Mouse (Mus musculus) T-helper 2 cell (primary cell): Measurements from ENCODE around the gene Unc13a.
"Not testable (repeated sequence)": the region's sequence is repeated elsewhere in the genome, so short reads cannot be mapped to it uniquely, and the experiment has no call there.

Experiments
- in situ Hi-C: fragments of 300-600 bp; cut with MboI, MseI; formaldehyde crosslinking; loops from one replicate; pipeline ENCODE4 v1.15.1; 2025; ENCODE audit warnings: high pct_unique_total_duplicates

Unc13a gene

DNA sequence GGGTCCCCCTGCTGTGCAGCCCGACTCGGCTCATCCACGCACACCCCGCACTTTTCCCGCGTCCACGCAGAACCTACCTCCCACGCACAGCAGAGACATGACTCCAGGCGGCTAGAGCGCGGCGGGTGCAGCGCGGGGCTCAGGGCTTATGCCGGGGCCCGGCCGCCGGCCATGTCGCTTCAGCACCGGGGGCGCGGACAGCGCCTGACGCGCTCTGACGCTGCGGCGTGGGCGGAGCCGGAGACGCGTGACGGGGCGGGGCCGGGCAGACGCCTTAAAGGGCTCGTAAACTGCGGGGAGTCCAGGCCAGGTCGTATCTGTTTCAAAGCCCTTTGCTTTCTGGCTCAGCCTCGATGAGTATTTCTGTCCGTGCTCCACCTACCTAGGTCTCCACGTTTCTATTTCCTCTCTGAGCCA lies at the start of gene Unc13a:
Gene Unc13a (minus strand): TSS at position 209 of the 417 bp plus-strand sequence.
- in situ Hi-C loops = loop anchor here (25.0 kb wide), 2 partner anchors 784 to 1159 kb away; partner anchors contain the start of genes Rex1bd, Rpl18a, Slc5a5 and Uba52

DNA sequence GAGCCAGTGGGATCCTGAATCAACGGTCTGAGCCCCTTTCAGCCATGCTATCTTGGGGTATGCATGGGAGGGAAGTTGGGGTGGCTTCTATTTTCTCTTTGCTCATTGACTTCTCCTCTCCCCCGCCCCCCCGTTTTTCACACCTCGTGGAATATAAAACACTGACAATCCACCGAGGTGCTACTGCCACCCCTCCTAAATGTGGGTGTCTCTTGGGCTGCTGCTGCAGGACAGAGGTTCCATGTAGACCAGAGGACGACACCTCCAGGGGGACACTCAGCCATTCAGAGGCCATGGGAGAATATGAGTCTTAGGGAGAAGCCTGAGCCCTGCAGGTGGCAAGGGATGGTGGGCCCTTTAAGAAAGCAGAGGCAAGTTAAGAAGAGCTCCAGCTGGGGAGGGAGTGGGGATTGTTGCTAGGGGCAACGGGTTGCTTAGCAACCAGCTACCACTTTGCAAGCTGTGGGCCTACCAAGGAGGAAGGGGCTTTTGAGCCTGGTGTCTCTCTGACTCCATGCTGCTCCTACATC lies 48.4 kb upstream of the Unc13a start:
- in situ Hi-C loops = loop anchor here (5.0 kb wide), 1 partner anchor 103 kb away; no protein-coding TSS in a partner anchor

DNA sequence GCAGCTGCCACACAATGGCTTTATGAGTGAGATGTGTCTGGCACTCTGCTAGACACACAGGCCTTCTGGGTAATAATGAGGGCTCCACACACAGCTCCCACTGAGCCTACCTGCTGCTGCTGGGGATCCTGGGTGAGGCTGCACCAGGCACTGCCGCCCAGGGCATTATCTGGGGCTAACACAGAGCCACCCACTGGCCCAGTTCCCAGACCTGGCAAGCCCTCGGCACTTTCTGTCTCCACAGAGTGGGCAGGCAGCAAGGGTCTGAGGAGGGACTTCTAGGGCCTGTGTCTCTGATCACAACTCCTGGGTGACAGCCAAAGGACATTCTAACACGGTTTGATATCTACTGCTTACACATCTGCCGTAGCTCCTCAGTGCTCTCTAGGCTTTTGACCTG lies 47.7 kb upstream of the Unc13a start:
- in situ Hi-C loops = loop anchor here (5.0 kb wide), 1 partner anchor 102 kb away; no protein-coding TSS in a partner anchor

DNA sequence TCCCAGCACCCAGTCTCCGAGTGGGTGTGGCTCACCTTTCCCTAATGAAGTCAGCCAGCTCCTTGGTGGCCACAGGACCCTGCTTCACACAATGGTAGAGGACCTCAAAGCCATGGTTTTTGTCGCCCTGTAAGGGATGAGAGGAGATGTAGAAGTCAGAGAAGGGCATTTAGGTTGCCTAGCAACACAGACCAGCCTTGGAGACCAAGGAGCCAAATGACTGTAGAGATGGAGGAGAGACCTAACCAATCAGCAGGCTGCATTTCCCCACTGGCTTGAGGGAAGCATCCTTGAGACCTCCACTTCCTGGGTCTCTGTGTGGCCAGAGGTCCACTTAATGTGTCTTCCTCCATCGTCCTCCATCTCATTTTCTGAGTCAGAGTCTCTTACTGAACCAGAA lies 46.7 kb upstream of the Unc13a start:
- in situ Hi-C loops = loop anchor here (5.0 kb wide), 1 partner anchor 101 kb away; no protein-coding TSS in a partner anchor

DNA sequence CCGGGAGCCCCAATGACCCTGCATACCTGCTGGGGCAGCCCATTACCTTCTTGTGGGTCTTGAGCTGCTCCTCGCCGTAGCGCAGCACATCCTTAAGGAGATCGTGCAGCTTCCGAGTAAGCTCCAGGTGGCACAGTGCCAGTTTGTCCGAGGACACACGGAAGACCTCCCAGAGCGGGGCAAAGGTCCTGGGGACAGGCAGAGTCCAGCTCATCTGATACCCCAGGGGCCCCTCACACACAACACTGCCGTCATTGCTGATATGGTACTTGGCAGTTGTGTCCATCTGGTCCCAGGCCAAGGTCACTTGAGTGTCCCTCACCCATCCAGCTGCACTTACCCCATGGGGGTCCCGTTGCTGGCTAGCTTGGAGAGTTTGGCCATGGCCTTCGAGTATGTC lies 45.5 kb upstream of the Unc13a start:
- in situ Hi-C loops = loop anchor here (5.0 kb wide), 1 partner anchor 100 kb away; no protein-coding TSS in a partner anchor

DNA sequence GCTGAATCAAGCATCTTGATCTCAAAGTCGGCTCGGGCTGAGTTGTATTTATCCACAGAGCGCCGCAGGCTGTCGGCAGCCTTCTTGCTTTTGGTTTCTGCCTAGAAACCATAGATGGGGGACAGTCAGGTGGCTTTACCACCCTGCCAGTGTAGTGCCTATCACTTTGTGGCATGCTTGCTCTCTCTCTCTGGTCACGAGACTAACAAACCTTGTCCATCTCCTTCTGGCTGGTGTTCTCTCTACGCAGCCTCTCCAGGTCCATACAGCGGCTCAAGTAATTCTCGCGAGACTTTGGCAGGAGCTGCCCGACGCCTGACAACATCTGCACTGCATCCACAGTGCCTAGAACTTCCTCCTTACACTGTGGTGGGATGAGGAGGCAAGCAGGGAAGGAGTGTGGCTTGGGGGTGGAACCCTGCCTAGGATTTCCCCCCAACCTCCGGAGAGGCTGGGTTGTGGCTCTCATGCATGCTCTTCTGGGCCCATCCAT lies 45.0 kb upstream of the Unc13a start:
- in situ Hi-C loops = loop anchor here (5.0 kb wide), 1 partner anchor 99 kb away; no protein-coding TSS in a partner anchor

DNA sequence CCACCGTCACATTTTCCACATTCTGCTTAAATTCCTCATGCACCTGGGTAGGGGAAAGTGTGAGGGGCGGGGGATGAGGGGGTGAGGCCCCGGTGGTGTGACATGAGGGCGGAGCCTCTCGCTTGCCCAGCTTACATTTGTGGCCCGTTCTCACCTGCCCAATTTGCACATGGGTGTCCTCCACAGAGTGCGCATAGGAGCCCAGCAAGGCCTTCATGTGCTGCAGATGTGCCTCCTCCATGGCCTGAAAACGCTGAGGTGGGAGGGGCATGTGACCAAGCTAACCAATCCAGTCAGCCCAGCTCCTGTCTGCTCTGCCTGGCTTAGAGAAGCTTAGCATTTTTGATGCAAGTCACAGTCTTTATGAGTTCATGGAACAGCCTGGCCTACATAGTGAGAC lies 44.0 kb upstream of the Unc13a start:
- in situ Hi-C loops = loop anchor here (5.0 kb wide), 1 partner anchor 98 kb away; no protein-coding TSS in a partner anchor

DNA sequence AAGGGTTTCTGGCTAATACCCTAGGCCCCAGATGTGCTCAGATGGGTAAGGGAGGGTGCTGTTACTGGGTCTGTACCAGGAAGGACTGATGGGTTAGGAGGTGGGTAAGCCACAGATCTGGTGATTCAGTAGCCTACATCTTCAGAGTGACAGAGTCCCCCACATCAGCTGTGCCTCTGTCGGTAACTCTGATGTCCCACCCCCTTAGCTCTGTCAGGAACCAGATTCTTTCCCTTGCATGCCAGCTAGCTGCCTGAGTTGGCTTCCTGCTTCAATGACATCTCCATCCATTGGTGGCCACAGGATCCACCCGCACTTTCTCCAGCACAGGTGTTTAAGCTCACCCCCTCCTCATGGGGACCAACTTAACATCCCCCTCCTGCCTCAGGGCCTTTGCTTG lies 40.0 kb upstream of the Unc13a start:
- in situ Hi-C loops = no loop called here

DNA sequence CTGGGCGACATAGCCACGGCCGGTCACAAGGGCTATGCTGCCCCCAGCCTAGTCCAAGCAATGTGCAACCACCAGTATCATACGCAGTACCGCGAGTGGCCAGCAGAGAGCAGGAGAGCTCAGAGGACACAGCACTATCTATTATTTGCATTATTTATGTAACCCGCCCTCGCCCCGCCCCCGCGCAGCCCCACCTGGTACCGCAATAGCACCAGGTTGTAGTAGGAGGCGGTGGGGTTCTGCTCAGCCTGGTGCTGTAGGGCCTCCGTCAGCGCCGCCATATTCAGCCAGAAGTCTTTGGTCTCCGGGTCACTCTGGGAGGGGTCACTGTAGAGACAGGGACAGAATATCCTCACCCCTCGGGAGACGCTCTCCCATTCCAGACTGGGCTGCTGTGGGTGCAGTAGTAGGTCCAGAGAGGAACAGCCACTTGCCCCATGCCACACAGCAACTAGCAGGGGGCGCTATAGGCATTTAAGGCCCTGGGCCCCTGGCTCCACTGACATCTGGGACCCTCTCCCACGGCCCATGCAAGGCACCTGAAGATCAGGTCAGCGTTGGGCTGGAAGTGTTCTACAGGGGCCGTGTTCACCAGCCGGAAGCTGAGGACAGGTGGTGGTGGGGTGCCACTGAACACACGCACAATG lies 38.4 kb upstream of the Unc13a start:
- in situ Hi-C loops = no loop called here

DNA sequence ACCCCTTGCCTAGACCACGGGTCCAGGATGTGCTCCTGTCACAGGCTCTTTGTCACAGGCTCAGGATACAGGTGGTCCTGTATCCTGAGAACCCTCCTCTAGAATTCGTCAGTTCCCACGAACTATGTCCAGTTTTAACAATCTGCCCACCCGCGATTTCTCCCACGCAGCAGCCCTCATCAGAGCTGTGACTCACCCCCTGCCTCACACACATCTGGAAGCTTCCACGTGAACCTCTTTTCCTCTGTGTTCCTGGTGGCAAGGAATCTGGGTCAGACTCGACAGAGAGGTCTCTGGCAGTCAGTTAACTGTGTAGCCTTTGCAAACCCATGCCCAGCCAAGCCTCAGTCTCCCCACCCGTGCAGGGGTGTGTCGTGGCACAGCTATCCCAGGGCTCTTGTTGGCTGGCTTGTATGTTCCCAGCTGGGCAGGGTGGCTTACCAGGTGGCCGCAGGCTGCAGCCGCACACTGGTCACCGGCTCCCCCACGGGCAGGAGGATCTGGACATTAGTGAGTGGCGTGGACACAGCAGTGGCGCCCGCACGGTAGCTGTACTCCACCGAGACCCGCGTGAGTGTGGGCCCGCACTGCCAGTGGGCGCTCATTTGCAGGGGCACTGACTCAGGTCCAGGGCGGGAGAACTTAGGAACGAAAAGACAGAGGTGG lies 37.7 kb upstream of the Unc13a start:
- in situ Hi-C loops = no loop called here

DNA sequence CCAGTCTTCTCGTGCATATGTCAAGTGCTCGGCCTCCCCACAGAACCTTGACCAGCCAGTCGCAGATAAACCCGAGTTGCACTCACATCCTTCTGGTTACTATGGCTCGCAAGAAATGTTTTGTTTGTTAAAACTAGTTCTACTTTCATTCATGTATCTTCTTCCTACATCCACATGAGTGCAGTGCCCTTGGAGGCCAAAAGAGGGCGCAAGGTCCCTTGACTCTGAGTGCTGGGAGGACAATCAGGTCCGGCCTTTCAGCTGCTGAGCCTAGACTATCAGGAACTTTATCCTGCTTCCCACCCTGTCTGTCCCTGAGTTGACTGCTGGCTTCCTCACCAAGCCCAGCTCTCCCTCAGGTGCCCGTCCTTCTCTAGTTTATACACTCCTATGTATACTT lies 36.3 kb upstream of the Unc13a start:
- in situ Hi-C loops = no loop called here

DNA sequence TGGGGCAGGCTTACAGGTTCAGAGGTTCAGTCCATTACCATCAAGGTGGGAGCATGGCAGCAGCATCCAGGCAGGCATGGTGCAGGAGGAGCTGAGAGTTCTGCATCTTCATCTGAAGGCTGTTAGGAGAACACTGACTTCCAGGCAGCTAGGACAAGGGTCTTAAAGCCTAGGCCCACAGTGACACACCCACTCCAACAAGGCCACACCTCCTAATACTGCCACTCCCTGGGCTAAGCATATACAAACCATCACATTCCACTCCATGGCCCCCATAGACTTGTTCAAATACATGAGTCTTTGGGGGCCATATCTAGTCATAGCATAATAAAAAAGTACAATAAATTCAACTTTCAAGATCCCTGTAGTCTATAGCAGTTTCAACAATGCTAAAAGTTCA lies 31.8 kb upstream of the Unc13a start:
- in situ Hi-C loops = not testable (repeated sequence)

DNA sequence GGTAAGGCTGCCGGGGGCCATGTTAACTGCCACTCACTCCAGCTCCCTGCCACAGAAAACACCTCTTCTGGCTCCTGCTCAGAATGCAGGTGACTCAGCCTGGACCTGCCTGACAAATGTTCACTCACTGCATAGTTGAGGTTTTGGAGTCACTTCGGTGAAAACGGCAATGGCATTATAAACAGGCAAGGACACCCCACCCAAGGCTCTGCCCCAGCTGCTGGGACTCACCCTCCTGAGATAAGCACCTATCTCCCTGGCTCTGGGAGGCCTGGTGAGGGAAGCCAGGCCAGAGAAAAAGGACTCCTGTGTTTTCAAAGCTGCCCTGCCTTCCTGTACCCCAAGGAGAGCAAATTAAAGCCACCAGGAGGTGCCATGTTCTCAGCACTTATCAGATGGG lies 31.4 kb upstream of the Unc13a start:
- in situ Hi-C loops = no loop called here

DNA sequence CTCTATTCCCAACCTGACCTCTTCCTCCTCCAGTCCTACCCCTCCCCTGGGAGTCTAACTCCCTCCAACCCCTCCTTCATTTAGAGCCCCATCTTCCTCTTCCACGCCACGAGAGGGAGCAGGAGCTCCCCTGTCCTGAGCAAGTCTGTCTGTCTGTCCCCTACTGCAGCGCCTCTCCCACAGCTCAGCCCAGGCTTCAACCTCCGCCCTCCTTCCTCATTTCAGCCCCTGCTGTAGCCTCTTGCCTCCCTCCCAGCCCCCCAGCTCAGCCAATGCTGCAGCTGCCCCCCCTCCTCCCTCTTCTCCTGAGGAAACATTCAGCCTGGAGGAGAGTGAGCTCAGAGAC lies 30.5 kb upstream of the Unc13a start:
- in situ Hi-C loops = no loop called here

DNA sequence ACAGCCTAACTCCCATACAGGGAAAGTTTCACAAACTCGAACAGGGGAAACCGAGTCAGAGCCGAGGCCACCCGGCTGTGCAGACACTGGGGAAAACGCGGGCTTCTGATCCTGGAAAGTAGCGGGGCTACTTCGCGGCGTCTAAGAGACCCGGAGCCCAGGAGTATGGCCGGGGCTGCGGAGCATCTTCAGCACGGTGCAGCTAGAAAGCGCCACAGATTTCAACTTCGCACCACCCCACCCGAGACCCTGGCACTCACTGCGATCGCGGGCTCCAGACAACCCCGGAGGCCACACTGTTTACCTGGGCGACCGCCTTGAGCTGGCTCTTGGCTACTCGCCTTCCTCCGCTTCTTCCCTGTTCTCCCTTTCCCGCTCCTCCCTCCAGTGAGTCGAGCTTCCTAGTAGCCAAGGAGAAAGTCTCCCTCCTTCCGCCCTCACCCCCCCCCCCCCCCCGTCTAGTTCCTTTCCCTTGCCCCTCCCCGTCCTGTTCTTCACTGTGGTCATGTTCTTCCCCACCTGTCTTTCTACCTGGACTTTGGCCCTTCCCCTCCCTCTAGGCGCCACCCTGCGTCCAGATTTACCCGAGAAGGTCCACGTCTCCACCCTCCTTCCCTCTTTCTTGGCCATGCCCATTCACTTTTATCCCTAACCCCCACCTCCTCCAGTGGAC lies 30.0 kb upstream of the Unc13a start, which contains the start of gene B3gnt3:
Gene B3gnt3 (minus strand): TSS at position 376 of the 673 bp plus-strand sequence.
- in situ Hi-C loops = no loop called here

DNA sequence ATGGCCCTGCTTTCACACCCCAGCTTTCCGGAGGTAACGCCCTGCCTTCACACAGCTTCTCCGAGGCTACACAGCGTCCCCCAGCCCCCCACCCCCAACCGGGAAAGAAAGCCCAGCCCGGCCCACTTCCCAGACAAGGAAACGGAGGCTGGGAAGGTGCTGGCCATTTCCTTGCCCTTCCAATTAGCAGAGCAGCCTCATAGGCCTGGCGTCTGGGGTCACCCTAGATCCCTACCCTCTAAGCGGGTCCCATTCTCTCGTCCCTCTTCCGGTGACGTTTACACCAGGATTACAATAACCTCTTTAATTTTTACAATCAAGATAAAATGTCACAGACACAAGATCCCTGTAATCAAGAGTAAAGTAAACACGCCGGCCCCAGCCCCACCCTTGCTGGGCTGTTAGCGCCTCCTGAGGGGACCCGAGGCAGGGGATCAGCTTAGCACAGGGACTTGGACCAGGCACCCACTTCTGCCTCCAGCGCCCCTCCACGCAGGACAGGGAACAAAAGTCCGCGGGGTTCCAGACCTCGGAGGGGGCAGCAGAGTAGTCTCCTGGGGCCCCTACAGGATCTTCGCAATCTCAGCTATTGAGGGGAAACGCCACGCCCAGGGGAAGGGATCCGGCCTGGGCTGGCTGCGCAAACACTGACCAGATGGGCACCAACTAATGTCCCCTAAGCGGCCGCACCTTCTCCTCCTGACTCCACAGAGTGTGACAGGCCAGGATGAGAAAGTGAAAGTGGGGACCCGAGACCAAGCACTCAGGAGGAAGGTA lies 29.1 kb upstream of the Unc13a start:
- in situ Hi-C loops = no loop called here

DNA sequence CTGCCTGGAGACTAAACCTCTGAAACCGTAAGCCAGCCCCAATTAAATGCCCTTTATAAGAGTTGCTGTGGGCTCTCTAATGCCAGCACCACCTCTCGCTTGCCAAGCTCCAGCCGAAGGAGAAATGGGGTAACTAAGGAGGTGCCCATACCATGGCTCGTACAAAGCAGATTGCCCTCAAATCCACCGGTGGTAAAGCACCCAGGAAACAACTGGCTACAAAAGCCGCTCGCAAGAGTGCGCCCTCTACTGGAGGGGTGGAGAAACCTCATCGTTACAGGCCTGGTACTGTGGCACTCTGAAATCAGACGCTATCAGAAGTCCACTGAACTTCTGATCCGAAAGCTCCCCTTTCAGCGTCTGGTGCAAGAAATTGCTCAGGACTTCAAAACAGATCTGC lies 23.9 kb upstream of the Unc13a start:
- in situ Hi-C loops = not testable (repeated sequence)

DNA sequence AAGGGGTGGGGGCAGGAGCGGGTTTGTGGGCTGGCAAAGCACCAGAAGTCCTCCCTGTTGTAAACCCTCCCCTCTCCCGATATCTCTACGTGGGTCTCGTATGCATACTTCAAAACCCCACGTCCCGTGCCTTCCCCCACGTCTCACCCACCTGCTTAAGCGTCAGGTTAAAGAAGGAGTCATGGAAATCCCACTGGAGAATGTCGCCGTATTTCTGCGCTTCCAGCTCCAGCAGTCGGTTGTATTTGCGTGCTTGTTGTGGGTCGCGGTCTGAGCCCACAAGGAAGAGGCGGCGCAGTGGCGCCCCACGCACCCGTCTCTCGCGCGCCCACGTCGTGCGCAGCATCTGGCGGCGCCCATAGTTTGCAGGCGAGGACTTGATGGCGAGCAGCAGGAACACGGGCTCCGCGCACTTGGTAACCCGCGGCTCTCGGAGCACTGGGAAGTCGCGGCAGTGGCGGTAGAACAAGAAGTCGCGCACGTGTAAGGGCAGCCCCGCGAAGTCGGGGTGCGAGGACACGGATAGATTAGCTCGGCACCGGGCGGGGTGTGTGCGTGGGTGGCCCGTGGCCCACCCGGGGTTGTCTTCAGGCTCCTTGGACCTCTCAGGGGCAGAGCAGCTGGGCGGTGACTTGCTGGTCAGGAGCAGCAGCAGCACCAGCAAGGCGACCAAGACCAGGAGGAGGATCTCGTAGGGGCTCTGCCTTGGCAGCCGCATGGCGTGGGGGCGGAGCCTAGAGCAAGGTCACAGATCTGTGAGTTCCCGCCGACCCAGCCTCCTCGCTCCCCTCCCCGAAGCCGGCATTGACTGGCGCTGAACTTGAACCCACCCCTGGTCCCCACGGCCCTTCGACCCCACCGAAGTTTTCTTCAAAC lies 21.8 kb upstream of the Unc13a start:
- in situ Hi-C loops = no loop called here

DNA sequence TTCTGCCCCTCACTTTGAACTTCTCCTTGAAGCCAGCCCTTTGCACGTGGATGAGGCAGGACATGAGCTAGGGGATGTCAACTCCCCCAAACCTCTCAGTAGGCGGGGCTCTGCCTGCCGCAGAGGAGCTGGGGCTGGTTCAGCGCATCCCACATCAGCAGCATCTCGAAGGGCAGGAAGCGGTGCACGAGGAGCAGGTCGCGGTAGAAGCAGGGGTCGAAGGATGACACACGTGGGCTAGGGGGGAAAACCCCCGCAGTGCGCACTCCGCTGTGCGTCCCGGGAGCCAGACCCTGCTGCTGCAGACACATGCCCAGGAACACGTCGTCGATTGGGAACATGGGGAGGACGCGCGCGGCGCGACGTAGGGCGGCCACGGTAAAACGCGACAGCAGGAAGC lies 21.0 kb upstream of the Unc13a start:
- in situ Hi-C loops = no loop called here

DNA sequence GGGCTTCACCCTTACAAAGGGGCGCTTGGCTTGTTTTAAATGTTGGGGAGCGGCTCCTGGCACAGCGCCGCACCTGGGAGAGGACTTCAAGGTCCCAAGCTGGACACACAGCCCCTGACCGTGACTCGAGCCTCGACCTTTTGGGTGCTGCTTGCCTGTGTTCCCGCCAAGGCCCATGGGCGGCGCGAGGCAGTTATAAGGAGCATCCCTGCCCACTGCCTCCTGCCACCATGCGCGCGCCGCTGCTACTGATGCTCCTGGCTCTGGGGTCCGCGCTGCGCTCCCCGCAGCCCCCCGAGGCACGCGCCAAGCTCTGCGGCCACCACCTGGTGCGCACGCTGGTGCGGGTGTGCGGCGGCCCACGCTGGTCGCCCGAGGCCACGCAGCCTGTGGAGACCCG lies 17.5 kb upstream of the Unc13a start, which contains the start of gene Insl3:
Gene Insl3 (plus strand): TSS at position 187 of the 400 bp plus-strand sequence.
- in situ Hi-C loops = no loop called here
